Mouse (Mus musculus): ENCODE data around the gene Adgrv1. TPM values are rescaled to one million over a fixed set of nuclear protein-coding genes. Genes with fewer than 3 reads are reported as not detected.

The Adgrv1 gene
- total and polyA plus RNA-seq, 2 experiments from 2014 or later, result 4.2 to 7.8 TPM

DNA sequence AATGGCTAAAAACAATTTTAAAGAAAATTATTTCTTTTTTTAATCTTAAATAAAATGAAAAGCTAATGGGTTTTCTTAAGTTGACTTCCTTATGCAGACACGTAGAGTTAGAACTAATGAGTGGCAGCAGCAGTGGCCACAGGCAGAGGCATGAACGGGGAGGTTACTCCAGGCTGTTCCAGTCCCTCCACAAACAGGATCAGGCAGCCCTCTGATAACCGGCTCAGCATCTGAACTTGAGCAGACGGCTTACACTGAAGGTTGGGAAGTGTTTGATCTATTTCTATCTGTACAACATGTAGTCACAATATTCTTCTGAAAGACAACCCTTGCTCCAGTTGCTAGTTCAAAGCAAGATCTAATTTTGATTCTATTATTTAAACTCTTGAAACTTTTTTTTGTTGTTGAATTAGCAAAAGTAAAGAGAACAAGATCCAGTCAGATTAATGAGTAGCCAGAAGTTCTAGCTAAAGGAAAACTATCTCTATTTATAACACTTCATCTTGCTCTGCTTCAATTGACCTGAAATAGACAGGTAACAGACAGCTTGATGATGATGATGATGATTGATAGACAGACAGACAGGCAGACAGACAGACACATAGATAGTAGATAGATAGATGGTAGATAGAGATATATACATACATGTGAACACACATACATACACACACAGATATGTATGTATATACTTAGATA, 265.1 kb downstream of the Adgrv1 start:
- Histone ChIP-seq H3K4me2 (ENCODE audit: low read depth, low read length) (no peak overlapping the region), H3K9ac (replicated peaks; ENCODE audit: low read length) (no peak overlapping the region), H3K9me3 (ENCODE audit: low read length) (no peaks in the 10 kb centered on the region), H3K4me1 (ENCODE audit: insufficient read depth, low read length) (no peaks in the 10 kb centered on the region), H3K36me3 (ENCODE audit: insufficient read depth, low read length) (no peaks in the 10 kb centered on the region), H3K27ac (no peak overlapping the region), H3K27me3 (ENCODE audit: insufficient read depth, low read length) (no peaks in the 10 kb centered on the region), H3K4me3 (ENCODE audit: low read length) (no peak overlapping the region)
- TF ChIP-seq CTCF (IDR thresholded peaks at IDR 0.05; ENCODE audit: low read depth), result no peak
- DNase-seq (ENCODE audit: low spot score), result no peak
- ATAC-seq, result no peak
- 85% methylated on average over 4 of the region's 4 CpGs for WGBS

DNA sequence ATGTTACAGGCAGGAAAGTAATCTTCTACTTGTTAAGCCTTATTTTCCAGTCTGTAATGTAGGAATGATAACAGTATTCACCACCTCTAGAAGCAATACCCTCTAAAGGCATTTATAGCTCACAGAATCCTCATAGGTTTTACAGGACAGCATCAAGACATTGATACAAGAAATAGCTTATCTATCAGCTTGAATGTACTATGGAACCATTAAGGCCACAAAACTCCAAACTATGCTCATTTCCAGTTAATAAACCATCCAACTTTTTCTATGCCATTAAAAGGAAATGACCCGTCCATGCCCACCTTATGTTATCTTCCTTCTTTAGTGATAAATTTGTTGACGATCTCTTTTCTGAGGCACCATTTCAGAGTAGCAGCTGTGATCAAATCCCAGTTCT, 272.6 kb downstream of the Adgrv1 start:
- Histone ChIP-seq H3K27me3 (ENCODE audit: insufficient read depth, low read length) (no peaks in the 10 kb centered on the region), H3K4me3 (ENCODE audit: low read length) (no peak overlapping the region), H3K4me1 (ENCODE audit: insufficient read depth, low read length) (no peaks in the 10 kb centered on the region), H3K9me3 (ENCODE audit: low read length) (no peaks in the 10 kb centered on the region), H3K9ac (replicated peaks; ENCODE audit: low read length) (no peak overlapping the region), H3K36me3 (ENCODE audit: insufficient read depth, low read length) (no peaks in the 10 kb centered on the region), H3K4me2 (ENCODE audit: low read depth, low read length) (no peak overlapping the region), H3K27ac (no peak overlapping the region)
- no peak for ATAC-seq
- TF ChIP-seq CTCF (IDR thresholded peaks at IDR 0.05; ENCODE audit: low read depth), result no peak
- WGBS, result 96% methylated on average over 2 of the region's 2 CpGs
- DNase-seq (ENCODE audit: low spot score), result no peak

- WGBS, result 86% methylated on average over 1 of the region's 1 CpGs
- Histone ChIP-seq H3K9ac (replicated peaks; ENCODE audit: low read length) (no peak overlapping the region), H3K36me3 (ENCODE audit: insufficient read depth, low read length) (no peaks in the 10 kb centered on the region), H3K27ac (no peak overlapping the region), H3K4me3 (ENCODE audit: low read length) (no peak overlapping the region), H3K9me3 (ENCODE audit: low read length) (no peaks in the 10 kb centered on the region), H3K4me2 (ENCODE audit: low read depth, low read length) (no peak overlapping the region), H3K4me1 (ENCODE audit: insufficient read depth, low read length) (no peaks in the 10 kb centered on the region), H3K27me3 (ENCODE audit: insufficient read depth, low read length) (no peaks in the 10 kb centered on the region)
- TF ChIP-seq CTCF (IDR thresholded peaks at IDR 0.05; ENCODE audit: low read depth), result no peak
- ATAC-seq, result no peak
- no peak for DNase-seq (ENCODE audit: low spot score)
Measured at GRCm38 (mm10) chr13:81358766-81359165, 274.2 kb downstream of the Adgrv1 start.

DNA sequence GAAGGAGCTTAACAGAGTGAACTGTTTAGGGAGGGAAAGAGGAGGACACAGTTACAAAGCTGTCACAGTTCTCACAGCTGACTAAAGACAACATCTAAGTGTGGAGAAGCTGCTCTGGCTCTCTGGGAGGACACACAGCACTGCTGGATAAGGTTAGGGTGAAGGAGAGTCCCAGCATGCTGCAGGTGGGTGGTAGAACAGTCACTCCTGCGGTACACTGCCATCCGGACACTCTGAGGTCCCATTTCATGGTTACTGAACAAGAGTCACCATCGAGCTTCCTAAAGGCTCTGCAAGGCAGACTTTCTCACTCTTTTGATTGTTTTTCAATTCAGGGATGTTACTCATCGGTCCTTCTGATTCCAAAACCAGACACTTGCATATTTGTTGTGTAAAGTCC, 274.6 kb downstream of the Adgrv1 start:
- Histone ChIP-seq H3K4me3 (ENCODE audit: low read length) (no peak overlapping the region), H3K9me3 (ENCODE audit: low read length) (no peaks in the 10 kb centered on the region), H3K4me1 (ENCODE audit: insufficient read depth, low read length) (no peaks in the 10 kb centered on the region), H3K27me3 (ENCODE audit: insufficient read depth, low read length) (no peaks in the 10 kb centered on the region), H3K27ac (no peak overlapping the region), H3K9ac (replicated peaks; ENCODE audit: low read length) (no peak overlapping the region), H3K36me3 (ENCODE audit: insufficient read depth, low read length) (no peaks in the 10 kb centered on the region), H3K4me2 (ENCODE audit: low read depth, low read length) (no peak overlapping the region)
- ATAC-seq, result no peak
- no peak for TF ChIP-seq CTCF (IDR thresholded peaks at IDR 0.05; ENCODE audit: low read depth)
- no peak for DNase-seq (ENCODE audit: low spot score)
- 84% methylated on average over 4 of the region's 4 CpGs for WGBS

DNA sequence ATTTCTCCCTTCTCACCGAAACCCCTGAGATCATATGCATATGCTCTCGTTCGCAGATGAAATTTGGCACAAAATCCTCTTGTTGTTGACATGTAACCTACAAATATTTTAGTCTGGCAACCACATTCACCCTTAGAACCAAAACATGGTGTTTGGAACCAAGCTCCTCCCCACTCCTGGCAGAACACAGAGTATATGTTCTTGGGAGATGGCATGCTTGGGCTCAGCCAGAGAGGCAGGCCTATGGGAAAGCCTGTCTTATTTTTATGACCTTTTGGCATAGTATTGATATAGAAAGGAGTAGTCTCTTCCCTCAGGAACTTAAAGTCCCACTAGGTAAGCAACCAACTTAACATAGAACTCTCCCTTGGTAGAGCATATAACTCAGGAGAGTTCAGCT, 275.7 kb downstream of the Adgrv1 start:
- WGBS, result 88% methylated on average over 3 of the region's 3 CpGs
- no peaks in the 10 kb centered on the region for H3K27me3 ChIP-seq (ENCODE audit: insufficient read depth, low read length)
- DNase-seq (ENCODE audit: low spot score), result no peak
- ATAC-seq, result no peak
- TF ChIP-seq CTCF (IDR thresholded peaks at IDR 0.05; ENCODE audit: low read depth), result no peak
- no peaks in the 10 kb centered on the region for H3K9me3 ChIP-seq (ENCODE audit: low read length)
- no peak overlapping the region for H3K4me2 ChIP-seq (ENCODE audit: low read depth, low read length)
- no peak overlapping the region for H3K27ac ChIP-seq
- no peaks in the 10 kb centered on the region for H3K36me3 ChIP-seq (ENCODE audit: insufficient read depth, low read length)
- no peak overlapping the region for H3K9ac ChIP-seq (replicated peaks; ENCODE audit: low read length)
- H3K4me3 ChIP-seq (ENCODE audit: low read length), result no peak overlapping the region
- no peaks in the 10 kb centered on the region for H3K4me1 ChIP-seq (ENCODE audit: insufficient read depth, low read length)

- no peak overlapping the region for H3K27ac ChIP-seq
- H3K4me2 ChIP-seq (ENCODE audit: low read depth, low read length), result no peak overlapping the region
- no peak for TF ChIP-seq CTCF (IDR thresholded peaks at IDR 0.05; ENCODE audit: low read depth)
- DNase-seq (ENCODE audit: low spot score) (no peak), ATAC-seq (no peak)
- no peak overlapping the region for H3K9ac ChIP-seq (replicated peaks; ENCODE audit: low read length)
- 85% methylated on average over 5 of the region's 5 CpGs for WGBS
- H3K36me3 ChIP-seq (ENCODE audit: insufficient read depth, low read length), result no peaks in the 10 kb centered on the region
- H3K9me3 ChIP-seq (ENCODE audit: low read length), result no peaks in the 10 kb centered on the region
- no peak overlapping the region for H3K4me3 ChIP-seq (ENCODE audit: low read length)
- no peaks in the 10 kb centered on the region for H3K27me3 ChIP-seq (ENCODE audit: insufficient read depth, low read length)
- no peaks in the 10 kb centered on the region for H3K4me1 ChIP-seq (ENCODE audit: insufficient read depth, low read length)
Measured at GRCm38 (mm10) chr13:81354587-81354986, 278.4 kb downstream of the Adgrv1 start.

DNA sequence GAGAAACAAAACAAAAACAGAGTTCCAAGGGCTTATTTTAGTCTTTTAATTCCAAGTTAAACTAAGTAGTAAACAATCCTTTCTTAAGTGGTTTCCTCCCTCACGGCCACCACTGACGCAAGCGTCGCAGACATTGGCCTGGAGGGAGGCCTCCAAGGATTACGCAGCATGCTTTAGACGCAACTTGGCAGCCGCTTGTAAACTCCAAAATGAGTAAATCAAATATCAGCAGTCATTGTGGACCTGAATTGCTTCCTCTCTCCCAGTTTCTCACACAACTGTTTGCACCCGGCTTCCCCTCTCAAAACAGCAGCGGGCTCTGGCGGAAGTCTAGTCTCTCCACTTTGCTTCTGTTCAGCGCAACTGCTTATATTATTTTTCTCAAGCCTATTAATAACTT, 280.7 kb downstream of the Adgrv1 start:
- no peak for TF ChIP-seq CTCF (IDR thresholded peaks at IDR 0.05; ENCODE audit: low read depth)
- Histone ChIP-seq H3K4me3 (ENCODE audit: low read length) (no peak overlapping the region), H3K9me3 (ENCODE audit: low read length) (no peaks in the 10 kb centered on the region), H3K4me1 (ENCODE audit: insufficient read depth, low read length) (no peaks in the 10 kb centered on the region), H3K4me2 (ENCODE audit: low read depth, low read length) (no peak overlapping the region), H3K36me3 (ENCODE audit: insufficient read depth, low read length) (no peaks in the 10 kb centered on the region), H3K27ac (no peak overlapping the region), H3K9ac (replicated peaks; ENCODE audit: low read length) (no peak overlapping the region), H3K27me3 (ENCODE audit: insufficient read depth, low read length) (no peaks in the 10 kb centered on the region)
- ATAC-seq (no peak), DNase-seq (ENCODE audit: low spot score) (no peak)
- 70% methylated on average over 11 of the region's 11 CpGs for WGBS

All from hindbrain, postnatal 0 days (tissue).